Mouse (Mus musculus) ovary, adult 18-20 months (tissue): ENCODE results near the gene Hoxb3.

Experiments
- DNase-seq: peaks from one replicate; pipeline ENCODE4 v3.0.0; 2022; ENCODE audit warnings: low spot score, mixed read lengths

Gene Hoxb3

DNA sequence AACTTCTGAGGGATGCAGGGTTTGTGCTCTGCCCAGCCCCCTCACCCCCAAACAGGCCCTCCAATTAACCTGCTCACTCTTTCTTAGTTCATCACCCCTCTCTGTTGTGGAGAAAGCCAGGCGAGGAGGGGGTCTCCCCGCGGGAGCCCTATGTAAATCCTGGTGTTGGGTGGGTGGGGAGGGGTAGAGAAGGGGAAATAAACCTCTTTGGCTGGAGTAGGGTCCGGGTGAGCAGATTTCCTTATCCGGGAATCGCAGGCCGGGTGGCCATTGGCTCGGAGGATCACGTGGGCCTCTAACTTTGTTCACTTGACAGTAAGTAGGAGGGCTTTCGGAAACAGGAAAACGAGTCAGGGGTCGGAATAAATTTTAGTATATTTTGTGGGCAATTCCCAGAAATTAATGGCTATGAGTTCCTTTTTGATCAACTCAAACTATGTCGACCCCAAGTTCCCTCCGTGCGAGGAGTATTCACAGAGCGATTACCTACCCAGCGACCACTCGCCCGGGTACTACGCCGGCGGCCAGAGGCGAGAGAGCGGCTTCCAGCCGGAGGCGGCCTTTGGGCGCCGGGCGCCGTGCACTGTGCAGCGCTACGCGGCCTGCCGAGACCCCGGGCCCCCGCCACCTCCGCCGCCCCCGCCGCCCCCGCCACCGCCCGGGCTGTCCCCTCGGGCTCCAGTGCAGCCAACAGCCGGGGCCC is 4.6 kb upstream of the Hoxb3 start:
- peak; percentile 60 for DNase-seq

DNA sequence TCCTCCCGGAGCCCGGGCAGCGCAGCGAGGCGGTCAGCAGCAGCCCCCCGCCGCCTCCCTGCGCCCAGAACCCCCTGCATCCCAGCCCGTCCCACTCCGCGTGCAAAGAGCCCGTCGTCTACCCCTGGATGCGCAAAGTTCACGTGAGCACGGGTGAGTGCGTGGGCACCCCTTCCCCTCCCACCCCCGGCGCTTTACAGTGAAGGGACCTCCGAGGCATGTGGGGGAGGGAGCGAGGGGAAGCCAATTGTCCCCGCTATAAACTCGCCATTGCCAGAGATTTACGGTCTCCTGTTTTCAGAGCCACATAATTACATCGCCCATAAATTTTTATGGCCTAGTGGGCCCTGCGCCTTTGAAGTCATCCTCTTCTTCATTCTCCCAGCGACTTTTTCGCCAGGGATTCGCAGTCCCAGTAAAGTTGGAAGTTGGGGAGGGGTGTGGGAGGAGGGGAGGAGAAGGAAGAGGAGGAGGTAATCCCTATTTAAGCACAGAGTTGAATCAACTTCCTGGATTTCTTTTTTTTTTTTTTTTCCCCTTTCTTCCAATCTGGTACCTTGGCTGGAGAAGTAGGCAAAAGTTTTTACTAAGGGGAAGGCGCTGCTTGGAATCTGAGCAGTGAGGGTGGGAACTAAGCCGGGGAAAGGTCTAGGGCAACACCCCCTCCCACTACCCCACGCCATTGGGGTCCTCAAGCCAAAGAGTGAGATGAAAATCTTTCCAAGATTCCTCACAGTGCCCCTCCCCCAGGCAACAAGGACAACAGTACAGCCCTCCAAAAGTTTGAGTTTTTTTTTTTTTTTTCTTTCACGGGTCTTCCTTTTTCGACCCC is 3.8 kb upstream of the Hoxb3 start:
- no peak for DNase-seq

DNA sequence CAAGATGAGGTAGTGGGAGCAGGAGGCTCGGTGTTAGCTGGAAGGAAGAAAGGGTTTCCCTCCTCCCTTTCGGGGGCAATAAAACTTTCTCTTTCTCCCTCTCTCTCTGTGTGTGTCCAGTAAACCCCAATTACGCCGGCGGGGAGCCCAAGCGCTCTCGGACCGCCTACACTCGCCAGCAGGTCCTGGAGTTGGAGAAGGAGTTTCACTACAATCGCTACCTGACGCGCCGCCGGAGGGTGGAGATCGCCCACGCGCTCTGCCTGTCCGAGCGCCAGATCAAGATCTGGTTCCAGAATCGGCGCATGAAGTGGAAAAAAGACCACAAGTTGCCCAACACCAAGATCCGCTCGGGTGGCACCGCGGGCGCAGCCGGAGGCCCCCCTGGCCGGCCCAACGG is 3.2 kb upstream of the Hoxb3 start:
- no peak for DNase-seq

DNA sequence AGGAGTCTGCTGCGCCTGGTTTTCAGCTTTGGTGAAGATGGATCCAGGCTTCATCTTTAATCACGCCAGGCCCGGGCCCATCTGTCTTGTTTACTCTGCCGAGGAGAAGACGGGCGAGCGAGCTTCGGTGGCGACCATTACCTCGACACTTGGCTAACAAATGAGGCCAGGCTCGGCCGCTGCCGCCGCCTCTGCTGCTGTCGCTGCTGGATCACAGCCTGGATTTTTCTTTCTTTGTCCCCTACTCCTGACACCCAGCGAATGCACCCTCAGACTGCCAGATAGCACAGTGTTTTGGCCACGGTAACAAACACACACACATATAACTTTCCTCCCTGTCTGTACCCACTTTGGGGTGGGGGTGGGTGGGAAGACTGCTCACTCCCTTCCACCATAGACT is 2.4 kb upstream of the Hoxb3 start:
- DNase-seq = no peak

DNA sequence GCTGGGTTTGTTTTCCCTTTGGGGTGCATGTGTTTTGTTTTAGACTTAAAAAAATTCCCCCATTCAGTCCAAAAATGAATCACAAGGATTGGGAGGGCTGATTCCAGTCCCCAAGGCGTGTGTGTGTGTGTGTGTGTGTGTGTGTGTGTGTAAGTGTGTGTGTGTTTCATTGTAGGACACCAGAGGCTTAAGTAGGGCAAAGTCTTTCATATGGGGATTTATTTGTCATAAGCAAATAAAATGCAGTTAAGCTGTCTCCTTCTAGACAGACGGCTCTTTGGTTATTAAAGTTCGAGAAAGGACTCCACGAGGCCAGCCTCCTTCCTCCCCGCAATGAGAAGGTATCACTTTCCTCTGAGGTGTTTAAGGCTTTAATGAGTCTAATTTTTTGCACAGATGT is 1.3 kb upstream of the Hoxb3 start:
- no peak for DNase-seq

DNA sequence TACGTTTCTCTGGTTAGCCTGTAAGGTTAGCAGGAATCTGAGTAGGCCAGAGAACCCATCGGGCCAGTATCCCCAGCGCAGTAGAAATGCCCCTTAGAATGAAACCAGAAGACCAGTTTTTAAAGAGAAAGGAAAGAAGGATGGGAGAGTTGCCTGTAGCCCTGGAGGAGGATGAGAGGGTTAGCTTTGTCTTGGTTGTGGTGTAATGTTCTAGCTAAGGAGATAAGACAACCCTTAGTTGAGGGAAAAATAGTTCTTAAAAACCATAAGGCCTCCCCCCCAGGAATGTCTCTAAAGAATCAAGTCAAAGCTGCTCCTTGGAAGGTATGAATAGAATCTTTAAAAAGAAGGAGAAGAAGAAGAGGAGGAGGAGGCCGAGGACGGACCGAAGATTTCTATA is 388 bp upstream of the Hoxb3 start:
- DNase-seq = no peak

DNA sequence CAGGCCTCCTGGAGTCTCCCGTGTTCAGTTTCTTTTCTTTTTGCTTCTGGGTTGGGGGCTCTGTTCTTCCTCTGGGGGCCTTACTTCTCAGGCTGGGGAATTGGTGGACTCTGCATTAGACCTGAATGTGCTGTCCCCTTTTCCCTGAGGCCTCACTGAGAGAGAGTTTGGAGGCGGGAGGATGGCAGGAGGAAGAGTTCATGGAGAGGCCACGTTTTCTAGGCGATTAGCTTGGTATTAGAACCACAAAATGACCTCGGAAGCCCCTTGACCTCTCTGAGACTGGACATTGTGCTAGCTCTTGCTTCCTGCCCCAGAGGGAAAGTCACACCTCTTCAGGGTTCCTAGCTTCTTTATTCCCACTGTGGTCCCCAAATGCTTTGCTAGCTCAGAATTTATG is 999 bp downstream of the Hoxb3 start:
- no peak for DNase-seq

DNA sequence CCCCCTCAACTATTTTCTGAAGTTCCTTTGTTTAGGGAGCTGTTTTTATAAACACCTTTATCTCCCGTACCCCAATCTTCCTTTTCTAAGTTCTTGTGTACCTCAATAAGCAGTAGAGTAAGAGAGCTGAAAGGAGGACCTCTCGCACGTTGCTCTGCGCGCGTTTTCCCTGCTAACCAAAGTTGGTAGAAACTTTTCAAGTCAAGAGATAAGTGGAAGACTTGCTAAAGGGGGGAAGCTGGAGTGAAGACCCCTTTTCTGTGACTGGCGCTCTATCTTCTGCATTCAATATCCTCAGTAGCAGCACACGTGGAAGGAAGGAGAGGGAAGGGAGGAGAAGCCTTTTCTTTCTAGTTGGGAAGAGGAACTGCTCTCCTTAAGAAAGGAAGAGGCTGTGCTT is 1.8 kb downstream of the Hoxb3 start:
- DNase-seq = no peak

DNA sequence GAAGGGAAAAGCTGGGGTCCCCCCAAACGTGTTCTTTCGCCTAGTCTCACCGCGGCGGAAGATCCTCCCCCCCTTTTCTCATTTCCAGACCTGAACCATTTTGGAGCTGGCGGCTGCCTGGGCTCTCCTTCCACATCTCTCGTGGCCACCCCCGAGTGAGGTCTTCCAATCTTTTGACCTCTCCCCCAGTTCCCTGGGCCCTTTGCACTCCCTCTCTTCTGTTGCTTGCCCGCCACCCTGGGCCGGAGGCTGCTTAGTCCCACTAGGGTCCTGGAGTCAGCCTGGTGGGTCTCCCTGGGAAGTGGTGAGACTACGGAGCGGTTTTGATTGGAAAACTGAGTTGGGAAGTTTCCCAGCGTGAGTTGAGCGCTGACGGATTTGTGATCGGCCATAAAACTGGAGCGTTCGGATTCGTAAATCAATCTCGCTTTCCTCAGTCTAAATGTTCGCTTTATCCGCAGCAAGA is 2.7 kb downstream of the Hoxb3 start:
- no peak for DNase-seq

DNA sequence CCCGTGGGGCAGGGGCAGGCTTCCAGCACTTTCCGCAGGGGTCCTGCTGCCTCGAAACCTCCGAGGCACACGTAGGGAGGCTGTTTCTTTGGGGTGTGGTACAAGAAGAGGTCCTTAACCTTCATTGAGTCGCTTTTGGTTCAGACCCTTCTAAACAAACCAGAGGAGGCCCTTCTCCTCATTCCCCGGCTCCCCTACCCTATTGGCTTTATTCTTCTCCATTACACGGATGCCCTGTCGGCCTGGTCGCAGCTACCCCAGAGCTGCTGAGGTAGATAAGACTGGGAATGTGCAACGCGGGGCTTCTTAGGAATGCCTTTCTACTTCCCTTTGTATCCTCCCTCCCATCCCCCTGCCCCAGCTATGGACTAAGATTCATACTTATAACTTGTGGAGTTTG is 3.6 kb downstream of the Hoxb3 start:
- DNase-seq = no peak

DNA sequence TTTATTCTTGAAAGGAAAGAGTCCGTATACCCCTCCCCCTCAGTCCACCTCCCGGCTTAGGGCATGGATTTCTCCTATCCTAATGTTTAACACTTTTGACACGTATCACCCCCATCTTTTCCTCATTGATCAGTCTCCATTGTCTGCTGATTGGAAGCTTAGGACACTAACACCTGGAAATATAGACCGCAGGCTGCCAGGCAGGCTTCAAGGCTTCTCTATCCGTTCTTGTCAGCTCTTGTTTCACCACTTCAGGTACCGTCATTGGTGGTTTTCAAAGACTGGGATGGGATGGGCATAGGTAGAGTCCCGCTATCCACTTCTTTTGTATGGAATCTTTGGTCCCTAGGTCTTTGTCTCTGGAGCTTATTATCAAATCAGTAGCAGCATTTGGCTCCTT is 4.0 kb downstream of the Hoxb3 start:
- no peak for DNase-seq

DNA sequence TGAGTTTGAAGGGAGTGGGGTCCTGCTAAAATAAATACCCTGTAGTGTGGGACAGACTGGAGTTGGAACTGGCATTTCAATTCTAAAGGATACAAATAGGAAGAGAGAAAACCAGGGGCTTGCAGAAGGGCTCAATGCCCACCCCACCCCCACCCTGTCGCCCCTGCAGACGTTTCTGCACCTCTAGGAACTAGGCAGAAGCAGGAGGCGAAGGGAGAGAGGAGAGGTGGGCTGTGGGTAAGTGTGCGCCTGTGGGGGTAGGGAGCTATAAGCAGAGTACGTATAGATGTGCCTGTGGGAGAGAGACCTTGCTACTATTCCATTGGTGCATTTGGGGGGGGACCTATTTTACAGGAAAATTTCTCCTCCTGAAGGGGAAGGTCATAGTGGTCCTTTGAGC is 4.6 kb downstream of the Hoxb3 start:
- no peak for DNase-seq

DNA sequence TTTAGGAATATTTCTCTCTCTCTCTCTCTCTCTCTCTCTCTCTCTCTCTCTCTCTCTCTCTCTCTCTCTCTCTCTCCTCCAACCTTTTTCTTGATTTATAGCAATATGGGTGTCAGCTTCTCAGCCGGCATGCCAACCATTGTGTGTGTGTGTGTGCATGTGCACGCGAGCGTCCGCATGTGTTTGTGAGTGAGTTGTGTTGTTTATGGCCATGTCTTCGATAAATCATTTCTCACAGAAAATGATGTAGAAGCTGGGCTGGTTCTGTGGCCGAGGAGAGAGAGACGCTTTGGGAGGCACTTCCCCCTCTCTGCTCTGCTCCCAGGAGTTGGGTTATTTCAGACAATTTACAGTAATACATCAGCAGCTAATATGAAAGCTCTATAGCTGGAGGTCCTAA is 5.5 kb downstream of the Hoxb3 start:
- DNase-seq = no peak

DNA sequence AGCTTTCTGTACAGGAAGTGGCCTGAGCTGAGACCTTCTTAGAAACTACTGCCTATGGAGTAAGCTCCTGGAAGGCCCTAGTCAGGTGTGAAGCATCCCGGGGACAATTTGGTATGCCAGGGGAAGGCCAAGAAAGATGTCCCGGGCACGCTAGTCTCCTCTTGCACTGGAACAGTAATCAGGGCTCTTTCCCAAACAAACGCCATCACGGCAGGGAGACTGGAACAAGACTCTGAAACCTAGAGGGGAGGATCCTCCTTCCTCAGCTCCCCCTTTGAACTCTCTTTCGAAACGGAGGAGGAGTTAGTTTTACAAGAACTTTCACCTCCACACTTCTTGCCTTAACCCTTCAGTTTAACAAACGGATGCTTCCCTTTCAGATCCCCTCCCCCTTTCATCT is 9.0 kb downstream of the Hoxb3 start:
- DNase-seq = no peak

DNA sequence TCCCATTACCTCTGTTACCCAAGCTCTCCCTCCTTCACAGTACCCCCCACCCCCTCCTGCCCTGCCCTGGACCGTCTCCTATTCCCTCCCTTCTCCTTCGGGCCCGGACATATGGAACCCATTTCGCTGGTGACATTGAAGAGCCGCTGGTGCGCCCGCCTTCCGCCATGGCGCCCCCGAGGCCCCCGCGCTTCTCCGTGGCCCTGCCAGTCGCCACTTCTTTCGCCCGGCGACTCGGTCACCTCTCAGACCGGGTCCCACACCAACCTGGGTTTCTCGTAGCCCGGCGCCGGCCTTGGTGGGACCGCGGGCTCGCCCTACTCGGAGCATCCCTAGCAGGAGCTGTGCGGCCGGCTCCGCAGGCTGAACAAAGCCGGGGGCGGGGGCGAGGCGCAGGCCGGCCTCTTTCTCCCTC is 9.5 kb downstream of the Hoxb3 start:
- no peak for DNase-seq

DNA sequence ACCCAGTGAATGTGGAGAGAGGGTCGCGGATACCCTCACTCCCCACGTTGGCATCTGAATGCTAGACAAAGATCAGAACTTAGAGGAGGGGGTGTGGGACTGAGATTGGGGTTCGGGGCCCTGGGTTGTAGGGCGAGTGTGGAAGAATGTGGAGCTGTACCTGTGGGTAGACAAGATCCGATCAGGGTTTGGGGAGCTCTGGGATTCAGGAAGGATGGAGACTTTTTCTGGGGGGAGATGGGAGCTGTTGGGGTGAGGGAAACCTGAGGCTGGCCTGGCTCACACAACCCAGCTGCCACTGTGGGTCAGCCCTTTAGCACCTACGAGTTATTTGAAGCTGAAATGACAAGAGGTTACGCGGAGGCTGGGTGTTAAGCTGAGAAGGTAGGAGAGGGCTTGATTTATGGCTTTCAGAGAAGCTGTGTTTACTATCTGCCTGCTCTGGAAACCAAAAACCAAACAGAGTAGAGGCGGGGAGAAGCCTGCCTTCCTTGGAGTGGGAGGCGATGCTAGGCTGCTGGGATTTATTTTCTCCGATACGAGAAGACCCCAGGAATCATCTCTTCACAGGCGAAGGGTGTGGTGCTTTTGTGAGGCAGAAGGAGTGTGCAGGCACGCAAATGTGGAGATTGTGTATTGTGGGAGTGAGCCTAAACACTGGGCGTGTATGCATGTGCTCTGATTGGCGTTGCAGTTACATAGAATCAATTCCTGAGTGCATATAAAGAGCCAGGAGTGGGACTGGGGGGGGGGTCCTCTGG is 10.3 kb downstream of the Hoxb3 start:
- no peak for DNase-seq

DNA sequence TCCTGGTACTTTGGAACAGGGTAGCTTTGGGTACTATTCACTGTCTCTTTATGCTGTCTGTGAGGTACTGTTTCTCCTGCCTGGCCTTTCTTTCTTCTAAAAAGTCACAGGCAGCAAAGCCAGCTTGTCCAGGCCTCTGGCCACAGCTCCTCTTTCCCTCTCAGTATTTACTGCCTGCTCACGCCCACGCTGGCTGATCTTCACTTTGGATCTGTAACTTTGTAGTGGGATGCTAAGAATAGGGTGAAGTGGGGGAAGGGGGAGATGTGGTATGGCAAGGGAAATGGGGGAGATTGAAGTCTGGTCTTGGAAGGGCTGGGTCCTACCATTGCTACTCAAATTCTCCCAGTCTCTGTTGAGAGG is 10.9 kb downstream of the Hoxb3 start:
- no peak for DNase-seq

DNA sequence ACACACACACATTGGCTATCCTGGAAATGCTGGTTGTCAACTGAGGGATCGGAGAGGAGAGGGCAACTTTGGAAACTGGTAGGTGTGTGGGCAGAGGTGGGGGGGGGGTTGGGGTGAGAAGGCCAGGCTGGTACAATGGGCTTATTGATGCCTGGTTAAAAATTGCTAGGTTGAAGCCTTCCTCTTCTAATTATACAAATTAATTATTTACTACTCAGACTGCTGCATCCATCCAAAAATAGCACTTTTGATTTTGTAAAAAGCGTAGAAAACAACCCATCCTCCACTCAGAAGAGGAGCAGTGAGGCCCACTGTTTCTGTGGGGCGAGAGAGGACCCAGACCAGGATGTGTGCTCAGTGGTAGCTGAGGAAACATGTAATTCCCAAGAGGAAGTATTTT is 11.9 kb downstream of the Hoxb3 start:
- no peak for DNase-seq

DNA sequence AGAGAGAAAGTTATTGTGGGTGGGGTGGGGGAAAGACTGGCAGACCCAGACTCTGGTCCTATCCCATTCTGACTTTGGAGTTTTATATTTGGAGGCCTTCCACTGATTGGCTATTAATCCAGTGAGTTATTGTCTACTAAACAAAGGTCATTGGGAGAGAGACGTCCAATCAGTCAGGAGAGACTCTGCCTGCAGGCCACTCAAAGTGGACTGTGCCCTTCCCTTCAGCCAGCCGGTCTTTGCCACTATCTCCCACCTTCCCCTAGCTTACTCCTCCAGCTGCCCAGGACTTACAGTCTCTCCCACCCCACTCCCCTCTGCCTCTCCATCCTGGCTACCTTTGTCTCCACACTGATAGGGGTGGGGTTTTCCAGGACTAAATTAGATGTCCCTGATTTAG is 13.5 kb downstream of the Hoxb3 start:
- DNase-seq = no peak

DNA sequence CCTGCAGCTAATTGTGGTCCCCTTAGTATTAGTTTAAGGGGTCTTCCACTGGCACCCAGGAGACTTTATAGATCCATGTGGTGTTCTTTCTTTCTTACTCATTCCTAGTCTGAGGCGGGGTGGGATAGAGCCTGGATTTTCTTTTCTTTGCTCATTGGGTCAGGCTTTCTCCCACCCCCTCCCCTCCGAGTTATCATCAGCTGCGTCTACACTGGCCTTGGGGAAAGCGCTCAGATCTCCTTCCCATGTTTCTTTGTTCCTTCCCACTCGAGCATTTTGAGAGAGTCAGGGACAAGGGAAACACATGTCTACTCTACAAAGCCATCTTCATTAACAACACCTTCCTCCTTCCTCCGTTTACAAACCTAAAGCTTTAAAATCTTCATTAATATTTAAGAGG is 13.9 kb downstream of the Hoxb3 start:
- DNase-seq = no peak

DNA sequence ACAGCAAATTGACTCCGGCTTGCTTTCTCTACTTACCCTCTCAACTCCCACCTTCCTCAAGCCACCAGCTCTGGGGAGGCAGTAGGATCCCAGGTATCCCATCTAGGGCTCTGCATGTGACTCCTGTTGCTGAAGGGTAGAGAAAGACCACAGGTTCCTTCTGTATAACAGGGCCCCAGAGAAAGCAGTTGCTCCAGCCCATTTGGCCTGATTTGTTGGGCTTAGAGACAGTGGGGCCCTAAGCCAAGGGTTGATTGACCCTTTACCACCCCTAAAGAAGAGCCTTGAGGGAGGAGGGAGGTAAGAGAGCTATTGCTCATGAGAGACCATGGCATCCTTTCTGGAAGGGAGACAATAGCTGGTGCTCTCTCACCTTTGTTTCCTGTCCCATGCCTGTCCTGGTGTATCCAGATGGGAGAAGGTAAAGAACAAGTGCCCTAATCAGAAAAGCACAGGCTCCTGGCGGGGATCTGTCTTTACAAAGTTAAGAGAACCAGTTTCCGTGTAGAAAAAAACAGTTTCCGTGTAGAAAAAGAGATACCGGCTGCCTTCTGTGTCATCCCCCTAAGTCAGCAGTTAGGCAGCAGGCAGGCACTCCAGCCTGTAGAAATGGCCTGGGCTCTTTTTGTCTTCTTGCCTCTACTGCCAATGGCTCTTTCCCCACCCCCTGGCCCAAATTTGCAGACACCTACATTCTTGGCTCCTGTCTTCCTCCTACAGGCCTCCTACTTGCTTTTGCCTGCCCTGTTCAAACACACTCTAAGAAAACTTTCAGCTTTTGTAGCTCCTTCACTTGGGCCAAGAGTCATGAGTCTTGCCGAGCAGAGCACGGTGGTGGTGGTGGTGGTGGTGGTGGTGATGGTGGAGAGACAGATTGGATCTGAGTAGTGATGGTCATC is 16.1 kb downstream of the Hoxb3 start:
- DNase-seq = no peak
